Mouse (Mus musculus): Measurements from ENCODE around the gene Lmf2.

Lmf2 gene

DNA sequence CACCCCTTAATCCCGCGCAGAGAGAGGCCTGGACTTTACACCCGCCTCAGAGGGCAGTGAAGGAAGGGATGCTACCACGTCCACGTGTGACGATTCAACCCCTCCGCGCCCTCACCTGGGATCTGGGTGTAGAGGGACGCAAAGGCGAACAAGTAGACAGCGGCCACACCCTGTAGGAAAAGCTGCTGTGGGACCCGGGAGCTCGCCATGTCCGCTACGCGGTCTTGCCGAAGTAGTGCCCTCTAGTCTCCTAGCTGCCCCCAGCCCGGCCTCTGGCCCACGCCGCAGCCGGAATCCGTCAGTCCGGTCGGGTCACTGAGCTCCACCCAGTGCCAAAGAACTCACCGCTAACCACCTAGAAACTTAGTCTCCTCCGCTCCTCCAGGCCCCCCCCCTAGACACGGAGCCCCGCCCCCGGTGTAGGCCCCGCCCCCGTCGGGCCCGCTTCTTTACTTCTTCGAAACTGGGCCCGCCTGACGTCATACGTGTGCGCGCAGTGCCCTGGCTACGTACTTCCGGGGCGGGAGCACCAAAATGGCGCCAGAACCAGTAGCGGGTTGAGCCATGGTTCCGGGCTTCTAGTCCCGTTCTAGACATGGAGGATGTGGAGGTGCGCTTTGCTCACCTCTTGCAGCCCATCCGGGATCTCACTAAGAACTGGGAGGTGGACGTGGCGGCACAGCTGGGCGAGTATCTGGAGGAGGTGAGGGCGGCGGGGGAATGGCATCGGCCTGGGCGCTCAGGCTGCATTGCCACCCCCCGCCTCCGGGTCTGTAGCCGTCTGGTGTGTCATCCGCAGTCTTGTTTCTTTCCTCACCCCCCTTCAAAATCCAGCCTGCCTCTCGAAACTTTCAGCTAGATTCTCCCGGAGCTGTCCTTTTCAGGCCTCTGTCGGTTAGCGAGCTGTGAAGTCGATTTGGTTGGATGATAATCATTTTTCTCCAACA is at the start of gene Lmf2, which contains the start of gene Ncaph2:
Gene Lmf2, minus strand, starts transcription at position 419 of the 947 bp plus-strand sequence.
Gene Ncaph2, plus strand, starts transcription at position 479 of the 947 bp plus-strand sequence.
- DNase-seq (ENCODE audit: low spot score in 2 of 2) = peak; percentile 87 to 95

- DNase-seq (ENCODE audit: low spot score in 2 of 2) = no peak
These were observed 49.6 kb upstream of the Lmf2 start for GRCm38 (mm10) chr15:89404831-89405623.

GRCm38 (mm10) chr15:89402471-89402870 is 47.0 kb upstream of the Lmf2 start:
- no peak for DNase-seq (ENCODE audit: low spot score in 2 of 2)

GRCm38 (mm10) chr15:89399716-89400115 is 44.3 kb upstream of the Lmf2 start:
- DNase-seq (ENCODE audit: low spot score in 2 of 2) = no peak

GRCm38 (mm10) chr15:89398146-89398545 is 42.7 kb upstream of the Lmf2 start:
- no peak for DNase-seq (ENCODE audit: low spot score in 2 of 2)

DNA sequence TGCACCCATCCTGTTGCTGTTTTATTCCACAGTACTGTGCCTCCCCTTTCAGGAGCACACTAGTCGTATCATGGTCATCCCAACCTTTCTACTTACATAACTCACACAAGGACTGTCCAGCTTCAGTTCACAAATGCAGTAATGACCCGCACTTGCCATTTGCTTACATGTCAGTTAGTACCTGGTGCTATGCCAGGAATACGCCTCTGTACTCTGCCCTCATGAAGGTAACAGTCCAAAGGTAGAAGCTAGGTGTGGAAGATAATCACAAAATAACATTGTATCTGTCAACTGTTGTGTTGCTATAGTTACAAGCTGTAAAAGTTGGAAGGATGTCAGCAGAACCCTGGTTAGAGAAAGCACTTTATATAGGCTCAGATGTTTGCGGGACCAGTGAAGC is 41.4 kb upstream of the Lmf2 start:
- no peak for DNase-seq (ENCODE audit: low spot score in 2 of 2)

DNA sequence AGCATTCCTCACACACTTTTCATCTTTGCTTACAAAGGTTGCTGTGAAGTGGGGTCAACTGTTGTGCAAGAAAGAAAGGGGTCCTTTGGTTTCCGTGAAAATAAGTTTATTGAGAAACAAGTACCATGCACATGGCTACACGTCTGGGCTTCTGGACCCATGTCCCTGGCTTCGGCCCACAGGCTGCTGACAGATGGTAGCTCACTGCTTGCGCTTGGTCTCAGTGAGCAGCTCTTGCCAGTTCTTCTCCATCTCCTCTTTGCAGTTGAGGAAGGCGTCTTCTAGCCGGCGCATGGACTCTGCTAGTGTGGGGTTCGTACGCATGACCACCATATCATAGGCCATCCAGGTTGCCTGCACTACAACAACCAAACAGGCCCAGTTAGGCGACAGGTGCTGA is 34.6 kb upstream of the Lmf2 start:
- no peak for DNase-seq (ENCODE audit: low spot score in 2 of 2)

GRCm38 (mm10) chr15:89387127-89387526 is 31.7 kb upstream of the Lmf2 start:
- DNase-seq (ENCODE audit: low spot score in 2 of 2) = no peak

DNA sequence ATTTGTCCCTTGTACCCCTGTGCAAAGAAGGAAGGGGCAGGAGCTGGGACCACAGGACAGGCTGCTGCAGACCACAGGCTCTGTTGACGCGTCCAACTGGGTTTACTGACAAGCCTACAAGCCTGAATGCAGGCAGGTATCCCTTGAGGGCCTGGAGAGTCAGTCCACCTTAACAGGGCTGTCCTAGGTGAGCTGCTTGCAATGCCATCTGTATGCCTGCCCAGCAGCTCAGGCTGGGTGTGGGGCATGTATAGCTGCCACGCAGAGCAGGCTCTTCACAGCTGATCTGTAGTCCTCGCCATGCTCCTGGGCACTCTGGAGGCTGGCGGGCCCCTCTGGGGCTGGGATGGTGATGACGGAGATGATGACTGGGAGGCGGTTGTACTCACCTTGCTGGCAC is 29.2 kb upstream of the Lmf2 start, which contains the start of gene Klhdc7b:
Gene Klhdc7b, plus strand, starts transcription at position 301 of the 400 bp plus-strand sequence.
- no peak for DNase-seq (ENCODE audit: low spot score in 2 of 2)

- DNase-seq (ENCODE audit: low spot score in 2 of 2) = no peak
These were observed 24.0 kb upstream of the Lmf2 start for GRCm38 (mm10) chr15:89379429-89379828.

GRCm38 (mm10) chr15:89378831-89379401 is 23.5 kb upstream of the Lmf2 start, which contains the start of gene Odf3b:
Gene Odf3b, minus strand, starts transcription at chr15:89379282.
- no peak for DNase-seq (ENCODE audit: low spot score in 2 of 2)

DNA sequence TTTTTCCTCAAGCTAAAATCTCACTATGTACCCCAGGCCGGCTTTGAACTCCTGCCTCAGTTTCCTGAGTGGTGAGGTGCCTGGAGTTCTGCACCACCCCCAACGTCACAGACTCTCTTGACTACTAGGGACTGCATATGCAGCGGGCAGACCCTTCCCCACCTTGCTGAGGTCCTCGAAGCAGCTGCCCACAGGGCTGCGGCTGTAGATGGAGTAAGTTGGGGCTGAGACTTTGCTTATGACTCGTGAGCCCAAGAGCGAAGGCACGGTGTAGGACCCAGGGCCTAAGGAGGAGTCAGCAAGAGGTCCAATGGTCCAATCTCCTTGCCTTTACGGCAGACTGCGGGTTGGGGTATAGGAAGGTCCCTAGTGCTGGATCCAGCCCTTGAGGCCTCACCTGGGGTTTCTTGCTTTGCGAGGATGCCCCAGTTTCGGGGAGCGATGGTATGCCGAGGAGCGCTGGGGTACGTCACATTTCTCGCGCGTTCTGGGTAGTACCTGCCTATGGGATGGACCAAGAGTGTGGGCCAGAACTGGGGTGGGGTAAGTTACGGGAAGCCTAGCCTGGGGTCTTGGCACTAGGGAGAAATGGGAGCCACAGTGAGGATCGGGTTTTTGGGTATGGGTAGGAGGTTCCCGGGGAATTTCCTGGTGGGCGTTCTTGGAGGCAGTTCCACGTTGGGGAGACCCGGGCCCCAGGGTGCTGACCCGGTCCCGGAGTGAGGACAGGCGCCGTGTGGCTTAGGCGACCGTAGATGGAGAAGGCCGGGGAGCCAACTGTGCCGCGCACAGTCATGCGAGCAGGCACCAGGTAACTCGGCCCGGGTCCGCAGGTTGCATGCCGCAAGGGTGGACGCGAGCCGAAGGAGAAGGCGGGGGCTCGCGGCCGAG is 22.7 kb upstream of the Lmf2 start:
- no peak for DNase-seq (ENCODE audit: low spot score in 2 of 2)

GRCm38 (mm10) chr15:89377362-89377761 is 21.9 kb upstream of the Lmf2 start:
- DNase-seq (ENCODE audit: low spot score in 2 of 2) = no peak

- no peak for DNase-seq (ENCODE audit: low spot score in 2 of 2)
These were observed 21.5 kb upstream of the Lmf2 start, which contains the start of gene Tymp for GRCm38 (mm10) chr15:89376957-89377356. Gene Tymp, minus strand, starts transcription at chr15:89377039.

DNA sequence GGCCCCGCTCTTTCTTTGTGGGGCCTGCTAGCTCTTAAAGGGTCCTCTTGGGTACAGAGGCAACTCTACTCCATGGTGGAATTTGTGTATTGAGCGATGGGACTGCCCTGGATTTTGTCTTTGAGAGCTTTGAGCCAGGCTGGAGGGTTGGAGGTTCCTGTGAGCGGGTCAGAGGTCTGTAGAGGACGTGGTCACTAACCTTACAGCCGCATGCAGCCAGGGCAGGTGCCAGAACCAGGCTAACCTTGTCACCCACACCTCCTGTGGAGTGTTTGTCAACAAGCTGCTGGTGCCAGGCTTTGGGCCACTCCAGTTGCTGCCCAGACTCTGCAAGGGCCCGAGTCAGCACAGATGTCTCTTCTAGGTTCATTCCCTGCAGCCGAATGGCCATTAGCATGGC is 20.6 kb upstream of the Lmf2 start:
- no peak for DNase-seq (ENCODE audit: low spot score in 2 of 2)

DNA sequence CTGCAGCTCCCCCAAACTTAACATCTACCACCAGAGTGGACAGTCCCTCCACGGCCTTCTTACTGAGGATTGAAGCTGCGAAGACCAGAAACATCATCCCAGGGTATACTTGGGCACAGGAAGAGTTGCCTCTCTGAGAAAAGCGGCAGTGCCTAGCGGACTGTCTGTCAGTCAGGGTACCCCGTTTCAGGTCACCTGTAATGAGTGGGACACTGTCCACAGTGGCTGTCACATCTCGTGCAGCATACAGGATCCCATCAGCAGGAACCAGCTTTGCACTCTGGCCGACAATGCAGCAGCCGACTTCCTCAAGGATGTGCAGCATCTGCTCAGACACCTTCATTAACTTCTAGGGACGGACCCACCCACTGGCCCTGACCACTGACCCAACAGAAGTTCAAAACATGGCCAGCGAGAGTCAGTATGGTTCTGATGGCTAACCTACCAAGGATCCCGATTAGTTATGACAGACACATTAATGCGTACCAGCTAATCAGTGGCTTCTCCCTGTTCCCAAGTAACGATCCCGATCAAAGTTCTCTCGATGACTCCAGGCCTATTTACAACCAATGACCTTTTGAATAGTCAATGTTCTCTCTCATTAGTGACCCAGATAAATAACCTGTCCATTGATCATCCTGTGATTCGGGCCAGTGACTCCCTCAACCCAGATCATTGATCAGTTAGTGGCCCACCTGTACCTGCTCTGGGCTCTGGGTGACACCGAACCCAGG is 19.5 kb upstream of the Lmf2 start:
- DNase-seq (ENCODE audit: low spot score in 2 of 2) = no peak

DNA sequence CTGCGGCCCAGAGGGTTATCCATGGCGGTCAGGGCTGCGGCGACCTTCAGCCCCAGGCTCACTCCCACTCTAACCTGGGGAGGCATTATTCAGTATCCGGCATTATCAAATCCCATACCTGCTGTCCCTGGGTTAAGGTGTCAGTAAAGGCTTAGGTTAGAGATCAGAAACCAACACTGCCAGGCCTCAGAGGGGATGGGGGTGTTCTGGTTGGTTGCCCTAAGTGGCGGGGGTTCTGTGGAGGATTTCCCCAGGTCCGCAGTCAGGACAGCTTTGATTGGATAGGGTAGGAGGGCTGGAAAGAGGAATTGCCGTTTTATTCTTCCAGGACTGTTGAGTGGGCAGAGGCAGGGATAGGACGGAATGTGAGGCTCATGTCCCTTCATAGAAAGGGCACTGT is 18.9 kb upstream of the Lmf2 start:
- no peak for DNase-seq (ENCODE audit: low spot score in 2 of 2)

DNA sequence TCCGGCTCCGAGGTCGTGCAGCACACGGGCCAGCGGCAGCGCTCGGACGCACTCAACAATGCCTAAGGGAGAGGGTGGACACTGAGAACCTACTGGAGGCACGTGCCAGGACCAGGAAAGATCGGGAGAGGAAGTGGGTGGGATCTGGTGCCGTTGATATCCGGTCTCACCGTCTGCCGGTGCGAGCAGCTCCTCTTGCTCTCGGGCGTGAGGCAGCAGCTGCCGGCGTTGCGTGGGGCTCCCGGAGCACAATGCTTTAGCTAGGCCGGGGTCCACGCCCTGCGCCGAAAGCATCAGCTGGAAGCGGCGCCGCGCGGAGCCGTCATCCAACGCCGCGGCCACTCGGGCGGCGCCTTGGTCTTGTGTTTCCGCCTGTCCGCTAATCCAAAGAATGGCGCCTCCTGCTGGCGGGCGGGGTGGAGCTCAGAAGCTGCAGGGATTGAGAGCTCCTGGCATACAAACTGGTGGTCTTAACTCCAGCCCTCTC is 18.3 kb upstream of the Lmf2 start, which contains the start of gene Sco2:
Gene Sco2, minus strand, starts transcription at position 85 of the 487 bp plus-strand sequence.
- peak; percentile 96 to 98 for DNase-seq (ENCODE audit: low spot score in 2 of 2)

GRCm38 (mm10) chr15:89373027-89373761 is 17.7 kb upstream of the Lmf2 start:
- peak in 1 of 2 experiments; percentile 81 for DNase-seq (ENCODE audit: low spot score in 2 of 2)
